Mouse (Mus musculus): ENCODE results near the gene Gstk1. TPM values are rescaled to one million over a fixed set of nuclear protein-coding genes. Genes with fewer than 3 reads are reported as not detected.

Gene Gstk1
- total RNA-seq, 2 experiments from 2014 or later, result 29.3 to 32.6 TPM

GRCm38 (mm10) chr6:42265391-42266330 lies 19.9 kb downstream of the Gstk1 start:
- intact Hi-C loops (cut with DNase I), result loop anchor here (2.0 to 10.0 kb wide), 5 partner anchors 57 to 661 kb away; partner anchors contain the start of genes Ephb6, Fam131b and Zyx
- DNase-seq, result no peak

- intact Hi-C loops (cut with DNase I), result no loop called here
- no peak for DNase-seq
Observed at GRCm38 (mm10) chr6:42270817-42271216, 25.1 kb downstream of the Gstk1 start.

GRCm38 (mm10) chr6:42276151-42276550 lies 30.4 kb downstream of the Gstk1 start:
- intact Hi-C loops (cut with DNase I), result no loop called here
- DNase-seq, result no peak

GRCm38 (mm10) chr6:42282865-42283528 lies 37.3 kb downstream of the Gstk1 start:
- peak; percentile 47 to 64 for DNase-seq
- intact Hi-C loops (cut with DNase I), result no loop called here

- peak in 1 of 2 experiments; percentile 20 for DNase-seq
- intact Hi-C loops (cut with DNase I), result no loop called here
Observed at GRCm38 (mm10) chr6:42286448-42286847, 40.7 kb downstream of the Gstk1 start, which contains the start of gene Clcn1. Clcn1 (plus strand) TSS chr6:42286685.

GRCm38 (mm10) chr6:42287562-42287961 lies 41.8 kb downstream of the Gstk1 start:
- no peak for DNase-seq
- intact Hi-C loops (cut with DNase I), result no loop called here

- intact Hi-C loops (cut with DNase I), result no loop called here
- DNase-seq, result no peak
Observed at GRCm38 (mm10) chr6:42293327-42293726, 47.6 kb downstream of the Gstk1 start.

GRCm38 (mm10) chr6:42295549-42296094 lies 49.9 kb downstream of the Gstk1 start:
- intact Hi-C loops (cut with DNase I), result no loop called here
- DNase-seq, result no peak

- intact Hi-C loops (cut with DNase I), result no loop called here
- DNase-seq, result no peak
Observed at GRCm38 (mm10) chr6:42299362-42299761, 53.6 kb downstream of the Gstk1 start.

Other genes with a start within 250 kb of the Gstk1 start
- gene Sva, start 207.5 kb upstream of the Gstk1 start, total RNA-seq (2021), result not detected
- not detected for gene Tas2r139, start 105.0 kb upstream of the Gstk1 start, total RNA-seq (2021)
- gene Tas2r144, start 30.6 kb upstream of the Gstk1 start, total RNA-seq (2021), result not detected
- gene Tmem139, start 16.0 kb downstream of the Gstk1 start, total RNA-seq (2021), result not detected
- gene Casp2, start 19.1 kb downstream of the Gstk1 start, total RNA-seq (2021), result 10 to 100 TPM; 19.6 to 31.8 TPM
- 1 to 10 TPM; 1.3 to 1.9 TPM for gene Clcn1, start 40.8 kb downstream of the Gstk1 start, total RNA-seq (2021)
- gene Fam131b, start 78.7 kb downstream of the Gstk1 start, total RNA-seq (2021), result 1 to 10 TPM; 1.2 to 1.6 TPM
- gene Zyx, start 103.7 kb downstream of the Gstk1 start, total RNA-seq (2021), result 100 to 1,000 TPM; 104 to 121 TPM
- under 1 TPM; 0.60 to 0.72 TPM for gene Epha1, start 127.3 kb downstream of the Gstk1 start, total RNA-seq (2021)
- not detected for gene Tas2r143, start 154.3 kb downstream of the Gstk1 start, total RNA-seq (2021)
- under 1 TPM; 0.25 to 0.31 TPM for gene Tas2r135, start 159.5 kb downstream of the Gstk1 start, total RNA-seq (2021)
- not detected for gene Tas2r126, start 188.6 kb downstream of the Gstk1 start, total RNA-seq (2021)
- gene Olfr458, start 219.3 kb downstream of the Gstk1 start, total RNA-seq (2021), result not detected
- gene Olfr457, start 230.4 kb downstream of the Gstk1 start, total RNA-seq (2021), result not detected
- gene Olfr456, start 241.3 kb downstream of the Gstk1 start, total RNA-seq (2021), result not detected